Mouse (Mus musculus) CH12.LX (cell line): ENCODE measurements at regions not wholly inside any gene's neighbourhood (a gene's known extent, or its start where the extent isn't known, plus 50 kb on each side); places are given as distances from the start of the nearest gene placed in this dataset.

Source experiments
- DNase-seq: peaks from one replicate; pipeline ENCODE4 v3.0.0-alpha.2; 2013; ENCODE audit errors: extremely low read depth
- H3K27ac ChIP-seq: 2 replicates; pipeline ENCODE4 v1.5.1; 2012; ENCODE audit warnings: low read depth, mild to moderate bottlenecking, control low read depth, moderate library complexity; ENCODE audit not compliant: insufficient read depth
- H3K27me3 ChIP-seq: replicated peaks from 2 replicates; pipeline ENCODE3; 2012; ENCODE audit warnings: inconsistent platforms
- H3K36me3 ChIP-seq, 2 experiments: replicated peaks in 1 of 2; 2 replicates each; pipeline versions ENCODE3 to v1.6.1; 2012; ENCODE audit warnings: inconsistent platforms in 1 of 2, low read length in 1 of 2, mild to moderate bottlenecking in 1 of 2, mixed read lengths in 1 of 2, moderate library complexity in 1 of 2; ENCODE audit not compliant: control insufficient read depth in 1 of 2, insufficient read depth in 1 of 2
- H3K4me1 ChIP-seq, 2 experiments: 2 replicates each; pipeline ENCODE4 v1.6.1; 2012; ENCODE audit warnings: inconsistent platforms in 1 of 2, moderate library complexity in 1 of 2; ENCODE audit not compliant: insufficient read depth in 2 of 2, control insufficient read depth in 1 of 2
- H3K4me2 ChIP-seq: 2 replicates; pipeline ENCODE4 v1.6.1; 2012; ENCODE audit warnings: low read depth, mild to moderate bottlenecking, control low read depth; ENCODE audit not compliant: poor library complexity, insufficient read depth, severe bottlenecking
- H3K4me3 ChIP-seq, 3 experiments: fragments of 150-350 bp in 1 of 3; sonication (generic) in 1 of 3; replicated peaks in 1 of 3; 2 replicates each; pipeline versions ENCODE3 to v1.5.1; 2011 to 2012; ENCODE audit warnings: low read depth in 2 of 3, low read length in 2 of 3, mild to moderate bottlenecking in 2 of 3, moderate library complexity in 2 of 3, control low read depth in 1 of 3, improper control_type of control experiment in 1 of 3, inconsistent platforms in 1 of 3, mixed read lengths in 1 of 3; ENCODE audit not compliant: poor library complexity in 1 of 3
- H3K79me2 ChIP-seq: replicated peaks from 2 replicates; pipeline ENCODE4 v1.6.1; 2012; ENCODE audit warnings: mild to moderate bottlenecking, moderate library complexity; ENCODE audit not compliant: control insufficient read depth, poor library complexity, insufficient read depth, severe bottlenecking; ENCODE audit errors: extremely low read depth
- H3K9ac ChIP-seq: 2 replicates; pipeline ENCODE4 v1.6.1; 2012; ENCODE audit warnings: low read depth, mild to moderate bottlenecking, control low read depth, moderate library complexity; ENCODE audit not compliant: insufficient read depth
- H3K9me3 ChIP-seq: replicated peaks from 2 replicates; pipeline ENCODE3; 2012; ENCODE audit warnings: low read length, inconsistent platforms, mixed read lengths
- BHLHE40 ChIP-seq: IDR thresholded peaks from 2 replicates; pipeline ENCODE4 v1.6.1; 2011; ENCODE audit warnings: mild to moderate bottlenecking, low read depth, low read length, improper control_type of control experiment
- CHD1 ChIP-seq: IDR thresholded peaks from 2 replicates; pipeline ENCODE4 v1.6.1; 2012; ENCODE audit warnings: low read depth, low read length, improper control_type of control experiment, inconsistent platforms
- CHD2 ChIP-seq: IDR thresholded peaks from 2 replicates; pipeline ENCODE4 v1.6.1; 2011; ENCODE audit warnings: low read length, improper control_type of control experiment
- CTCF ChIP-seq, 2 experiments: IDR thresholded peaks in 1 of 2; conservative IDR thresholded peaks in 1 of 2; 2 replicates each; pipeline ENCODE4 v1.5.1; 2011 to 2012; ENCODE audit warnings: low read depth in 2 of 2, low read length in 2 of 2, improper control_type of control experiment in 1 of 2, inconsistent platforms in 1 of 2, mild to moderate bottlenecking in 1 of 2, moderate library complexity in 1 of 2
- E2F4 ChIP-seq: IDR thresholded peaks from 2 replicates; pipeline ENCODE4 v1.6.1; 2011; ENCODE audit warnings: low read depth, low read length, improper control_type of control experiment; ENCODE audit not compliant: insufficient replicate concordance
- ELF1 ChIP-seq: IDR thresholded peaks from 2 replicates; pipeline ENCODE4 v1.6.1; 2014; ENCODE audit warnings: low read depth, mild to moderate bottlenecking, inconsistent platforms, low read length, improper control_type of control experiment
- EP300 ChIP-seq: IDR thresholded peaks from 2 replicates; pipeline ENCODE4 v1.6.1; 2011; ENCODE audit warnings: low read length, improper control_type of control experiment
- ETS1 ChIP-seq: conservative IDR thresholded peaks from 2 replicates; pipeline ENCODE4 v1.6.1; 2012; ENCODE audit warnings: low read depth, mild to moderate bottlenecking, inconsistent platforms, low read length, improper control_type of control experiment, moderate library complexity
- GABPA ChIP-seq: IDR thresholded peaks from 2 replicates; pipeline ENCODE4 v1.6.1; 2012; ENCODE audit warnings: low read depth, low read length, improper control_type of control experiment, inconsistent platforms; ENCODE audit not compliant: insufficient replicate concordance
- HCFC1 ChIP-seq: IDR thresholded peaks from 2 replicates; pipeline ENCODE4 v1.6.1; 2012; ENCODE audit warnings: low read depth, mild to moderate bottlenecking, inconsistent platforms, low read length, improper control_type of control experiment
- IRF4 ChIP-seq: IDR thresholded peaks from 2 replicates; pipeline ENCODE4 v1.6.1; 2014; ENCODE audit warnings: low read depth, mild to moderate bottlenecking, inconsistent platforms, low read length, improper control_type of control experiment
- JUN ChIP-seq: IDR thresholded peaks from 2 replicates; pipeline ENCODE4 v1.6.1; 2011; ENCODE audit warnings: low read depth, mild to moderate bottlenecking, low read length, improper control_type of control experiment, moderate library complexity; ENCODE audit not compliant: insufficient read depth
- JUND ChIP-seq: conservative IDR thresholded peaks from 2 replicates; pipeline ENCODE4 v1.6.1; 2011; ENCODE audit warnings: low read depth, low read length, improper control_type of control experiment
- KAT2A ChIP-seq: IDR thresholded peaks from 2 replicates; pipeline ENCODE4 v1.6.1; 2012; ENCODE audit warnings: low read length, improper control_type of control experiment, inconsistent platforms; ENCODE audit not compliant: insufficient replicate concordance
- MAFK ChIP-seq: IDR thresholded peaks from 2 replicates; pipeline ENCODE4 v1.6.1; 2011; ENCODE audit warnings: low read length, improper control_type of control experiment; ENCODE audit not compliant: insufficient replicate concordance
- MXI1 ChIP-seq: IDR thresholded peaks from 2 replicates; pipeline ENCODE4 v1.6.1; 2011; ENCODE audit warnings: mild to moderate bottlenecking, low read depth, low read length, improper control_type of control experiment
- MYC ChIP-seq: IDR thresholded peaks from 2 replicates; pipeline ENCODE4 v1.6.1; 2011; ENCODE audit warnings: low read depth, mild to moderate bottlenecking, improper control_type of control experiment, low read length
- NELFE ChIP-seq: IDR thresholded peaks from 2 replicates; pipeline ENCODE4 v1.6.1; 2011; ENCODE audit warnings: low read depth, low read length, improper control_type of control experiment
- NRF1 ChIP-seq: IDR thresholded peaks from 2 replicates; pipeline ENCODE4 v1.6.1; 2014; ENCODE audit warnings: low read depth, mild to moderate bottlenecking, inconsistent platforms, low read length, improper control_type of control experiment, moderate library complexity
- POLR2A ChIP-seq: IDR thresholded peaks from 2 replicates; pipeline ENCODE4 v1.6.1; 2011; ENCODE audit warnings: low read depth, mild to moderate bottlenecking, improper control_type of control experiment, low read length
- SIN3A ChIP-seq: IDR thresholded peaks from 2 replicates; pipeline ENCODE4 v1.6.1; 2012; ENCODE audit warnings: low read length, improper control_type of control experiment, inconsistent platforms
- SMC3 ChIP-seq: IDR thresholded peaks from 2 replicates; pipeline ENCODE4 v1.6.1; 2011; ENCODE audit warnings: low read depth, low read length, improper control_type of control experiment
- TBP ChIP-seq: conservative IDR thresholded peaks from 2 replicates; pipeline ENCODE4 v1.6.1; 2011; ENCODE audit warnings: low read depth, low read length, improper control_type of control experiment
- TCF12 ChIP-seq: IDR thresholded peaks from 2 replicates; pipeline ENCODE4 v1.6.1; 2014; ENCODE audit warnings: low read depth, mild to moderate bottlenecking, inconsistent platforms, low read length, improper control_type of control experiment
- UBTF ChIP-seq: IDR thresholded peaks from 2 replicates; pipeline ENCODE4 v1.6.1; 2012; ENCODE audit warnings: low read depth, mild to moderate bottlenecking, inconsistent platforms, low read length, improper control_type of control experiment, moderate library complexity
- USF1 ChIP-seq: IDR thresholded peaks from 2 replicates; pipeline ENCODE4 v1.6.1; 2014; ENCODE audit warnings: low read depth, mild to moderate bottlenecking, inconsistent platforms, low read length, improper control_type of control experiment
- USF2 ChIP-seq: conservative IDR thresholded peaks from 2 replicates; pipeline ENCODE4 v1.6.1; 2011; ENCODE audit warnings: low read depth, low read length, improper control_type of control experiment
- ZC3H11A ChIP-seq: IDR thresholded peaks from 2 replicates; pipeline ENCODE4 v1.6.1; 2012; ENCODE audit warnings: low read depth, mild to moderate bottlenecking, inconsistent platforms, low read length, improper control_type of control experiment
- ZKSCAN1 ChIP-seq: IDR thresholded peaks from 2 replicates; pipeline ENCODE4 v1.6.1; 2012; ENCODE audit warnings: low read depth, inconsistent platforms, low read length, improper control_type of control experiment, borderline replicate concordance
- ZMIZ1 ChIP-seq: IDR thresholded peaks from 2 replicates; pipeline ENCODE4 v1.6.1; 2012; ENCODE audit warnings: low read depth, mild to moderate bottlenecking, inconsistent platforms, low read length, improper control_type of control experiment
- ZNF384 ChIP-seq: IDR thresholded peaks from 2 replicates; pipeline ENCODE4 v1.6.1; 2012; ENCODE audit warnings: low read depth, low read length, improper control_type of control experiment, inconsistent platforms
- dilution Hi-C: fragments of 300-500 bp; cut with MboI; formaldehyde crosslinking; loops from 2 replicates; pipeline ENCODE4 v1.14.3; 2020; ENCODE audit warnings: low sequenced_read_pairs; ENCODE audit not compliant: extremely low pct_unique_long_range_greater_than_20kb, extremely low pct_ligation_motif_present
- in situ Hi-C: fragments of 300-500 bp; cut with MboI; formaldehyde crosslinking; loops from 3 replicates; pipeline ENCODE4 v1.14.3; 2019; ENCODE audit warnings: low sequenced_read_pairs, low pct_ligation_motif_present, low pct_unique_long_range_greater_than_20kb, mixed read lengths

DNA sequence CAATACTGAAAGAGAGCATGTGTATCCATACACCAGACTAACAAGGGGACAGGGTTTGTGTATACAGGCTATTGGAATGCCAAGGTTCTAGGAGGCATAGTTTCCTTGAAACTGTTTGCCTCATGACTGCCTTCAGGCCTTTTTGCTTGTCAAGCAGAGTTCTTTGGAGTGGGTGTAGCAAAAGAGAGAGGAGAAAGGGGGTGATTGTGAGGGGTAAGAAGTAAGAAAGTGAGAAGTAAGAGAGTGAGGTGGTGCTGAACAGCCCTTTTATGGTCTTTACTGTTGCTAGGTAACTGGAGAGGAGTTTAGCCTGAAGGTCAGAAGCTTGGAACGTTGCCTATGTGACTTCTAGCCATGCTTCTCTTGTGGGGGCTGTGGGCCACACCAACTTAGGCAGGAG lies 78.8 kb downstream of the Serpinb9g start:
- no peak for DNase-seq
- Histone ChIP-seq H3K79me2 (no peaks in the 10 kb centered on the region), H3K27ac (no peak overlapping the region), H3K36me3 (peaks cover 0 to 17% of the 10 kb centered on the region in 2 experiments), H3K9me3 (peaks cover 22% of the 10 kb centered on the region), H3K4me1 (peaks cover 7 to 45% of the 10 kb centered on the region in 2 experiments), H3K9ac (no peak overlapping the region), H3K27me3 (no peaks in the 10 kb centered on the region), H3K4me2 (no peak overlapping the region), H3K4me3 (no peak overlapping the region)
- in situ Hi-C loops = loop anchor here (10.0 to 25.0 kb wide), 3 partner anchors 331 to 651 kb away; partner anchors contain the start of gene Serpinb1b
- dilution Hi-C loops = no loop called here
- no peak for TF ChIP-seq GABPA
- no peak for TF ChIP-seq ZMIZ1
- TF ChIP-seq MYC = no peak
- no peak for TF ChIP-seq SIN3A
- no peak for TF ChIP-seq ELF1
- TF ChIP-seq HCFC1 = no peak
- TF ChIP-seq KAT2A = no peak
- no peak for TF ChIP-seq NELFE
- no peak for TF ChIP-seq EP300
- no peak for TF ChIP-seq ZKSCAN1

DNA sequence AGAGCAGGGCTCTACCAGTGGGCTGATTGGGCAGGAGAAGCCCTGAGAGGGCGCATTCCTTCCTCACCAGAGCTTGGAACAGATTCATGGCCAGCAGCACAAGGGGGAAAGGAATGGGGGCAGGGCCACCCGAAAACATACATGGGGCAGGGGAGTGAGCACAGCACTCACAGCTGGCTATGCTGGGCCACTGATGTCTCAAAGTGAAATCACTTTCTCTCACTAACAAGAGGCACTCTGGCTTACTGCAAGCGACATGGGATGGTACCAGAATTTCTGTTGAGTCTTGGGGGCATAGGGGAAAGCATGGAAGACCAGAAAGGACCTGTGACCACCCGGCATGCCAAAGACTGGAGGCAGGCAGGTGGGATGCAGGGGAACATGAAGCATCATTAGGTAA lies 83.3 kb downstream of the Serpinb9g start:
- Histone ChIP-seq H3K4me2 (peak overlapping the region; percentile 48), H3K9me3 (peaks cover 24% of the 10 kb centered on the region), H3K27me3 (no peaks in the 10 kb centered on the region), H3K36me3 (peaks cover 0 to 17% of the 10 kb centered on the region in 2 experiments), H3K4me1 (peaks cover 16 to 35% of the 10 kb centered on the region in 2 experiments), H3K4me3 (peak overlapping the region; percentile 53 to 70 (median 54)), H3K27ac (no peak overlapping the region), H3K9ac (no peak overlapping the region), H3K79me2 (no peaks in the 10 kb centered on the region)
- no peak for DNase-seq
- dilution Hi-C loops = no loop called here
- in situ Hi-C loops = loop anchor here (5.0 to 25.0 kb wide), 4 partner anchors 194 to 656 kb away; partner anchors contain the start of gene Serpinb1b
- TF ChIP-seq HCFC1 (no peak), ZKSCAN1 (no peak), GABPA (no peak), JUN (no peak), POLR2A (no peak), KAT2A (no peak), UBTF (no peak), NRF1 (no peak), E2F4 (no peak), CTCF (conservative IDR thresholded peaks at IDR 0.05 in 1 of 2, IDR thresholded peaks at IDR 0.05 in 1 of 2; ENCODE audit: low read depth in 2 of 2, low read length in 2 of 2) (no peak), CHD2 (peak; percentile 44; the same call in 1 of the 2 replicates), SMC3 (no peak), USF2 (no peak), USF1 (no peak), MYC (no peak), TBP (no peak), MAFK (no peak), SIN3A (0 out of 2 replicates have a peak, but pooled peaks have one; percentile 26), BHLHE40 (peak; percentile 33; the same call in 1 of the 2 replicates), NELFE (no peak), JUND (no peak), MXI1 (no peak), CHD1 (no peak), TCF12 (peak; percentile 72; the same call in 1 of the 2 replicates), ETS1 (peak; percentile 44; the same call in 1 of the 2 replicates), ZC3H11A (no peak), ZNF384 (no peak), IRF4 (peak; percentile 70), ZMIZ1 (no peak), ELF1 (no peak), EP300 (0 out of 2 replicates have a peak, but pooled peaks have one; percentile 26)
